In the genomic region with DNA sequence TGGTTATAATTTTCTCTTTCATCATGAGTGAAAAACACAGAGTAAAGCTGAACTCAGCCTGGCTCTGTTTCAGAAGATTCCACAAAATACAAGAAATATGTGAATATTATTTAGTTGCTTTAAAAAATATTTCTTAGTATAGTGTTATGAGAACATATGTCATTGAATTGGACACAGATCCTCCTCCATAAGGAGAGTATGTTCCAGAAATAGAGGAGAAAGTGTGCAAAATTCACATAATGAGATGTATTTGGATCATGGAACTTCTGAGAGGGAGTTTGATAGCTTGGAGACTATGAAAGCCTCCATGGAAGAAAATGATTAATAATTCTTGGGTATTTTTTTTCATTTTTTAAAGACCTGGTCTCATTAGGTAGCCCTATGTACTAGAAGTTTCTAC, we compare ENCODE assay signal across 29 mouse cellular contexts. TPM values are rescaled to one million over a fixed set of nuclear protein-coding genes. Genes with fewer than 3 reads are reported as not detected.
"Had no signal": no experiment of that assay in that cellular context is flagged by ENCODE, and none has a peak within 500 bp of the region (broad histone marks: within the 10 kb centered on the region; RNA-seq: fewer than 3 reads in every experiment).

No protein-coding gene starts in this region.

- H3K27me3 ChIP-seq: heart, embryonic 12.5 days; hindbrain, embryonic 12.5 days; intestine, embryonic 15.5 days; limb, embryonic 12.5 days; liver, embryonic 13.5 days; liver, embryonic 15.5 days had no signal

- H3K27ac ChIP-seq: gastrocnemius, adult 2 months; heart, embryonic 10.5 days; hindbrain, embryonic 10.5 days; hindbrain, embryonic 12.5 days; hindbrain, embryonic 14.5 days; intestine, embryonic 15.5 days; layer of hippocampus, adult 2 months; limb, embryonic 10.5 days; limb, embryonic 12.5 days; liver, embryonic 13.5 days; liver, embryonic 15.5 days had no signal

- H3K4me2 ChIP-seq: heart, embryonic 12.5 days; hindbrain, embryonic 12.5 days; hindbrain, embryonic 14.5 days; intestine, embryonic 15.5 days; limb, embryonic 12.5 days; liver, embryonic 11.5 days; liver, embryonic 13.5 days; liver, embryonic 15.5 days had no signal

- H3K4me3 ChIP-seq: gastrocnemius, adult 2 months; heart, embryonic 10.5 days; heart, embryonic 12.5 days; hindbrain, embryonic 10.5 days; hindbrain, embryonic 12.5 days; intestine, embryonic 15.5 days; layer of hippocampus, adult 2 months; limb, embryonic 10.5 days; limb, embryonic 12.5 days; liver, embryonic 13.5 days; liver, embryonic 15.5 days had no signal

- H3K4me1 ChIP-seq: heart, embryonic 10.5 days; heart, embryonic 12.5 days; hindbrain, embryonic 10.5 days; hindbrain, embryonic 12.5 days; intestine, embryonic 15.5 days; limb, embryonic 10.5 days; limb, embryonic 12.5 days; liver, embryonic 13.5 days; liver, embryonic 15.5 days had no signal

- H3K36me3 ChIP-seq: heart, embryonic 10.5 days; heart, embryonic 12.5 days; hindbrain, embryonic 10.5 days; hindbrain, embryonic 12.5 days; intestine, embryonic 15.5 days; limb, embryonic 10.5 days; limb, embryonic 12.5 days; liver, embryonic 13.5 days; liver, embryonic 15.5 days had no signal

- DNase-seq: gastrocnemius, adult 2 months; gastrocnemius, postnatal 10 days; gastrocnemius, postnatal 25 days; heart, adult 18-20 months; heart, postnatal 10 days; heart, postnatal 4 days; kidney, adult 18-20 months; kidney, adult 8-10 months; kidney, postnatal 10 days; kidney, postnatal 25 days; kidney, postnatal 4 days; liver; liver, embryonic 13.5 days had no signal

- ATAC-seq: hindbrain, embryonic 16.5 days; inflammation-experienced regulatory T-cells, adult 6 months; intestine, embryonic 15.5 days; intestine, postnatal 0 days had no signal

- H3K9ac ChIP-seq: heart, embryonic 12.5 days; hindbrain, embryonic 12.5 days; hindbrain, embryonic 14.5 days; intestine, embryonic 15.5 days; limb, embryonic 12.5 days; liver, embryonic 13.5 days; liver, embryonic 15.5 days had no signal

- H3K9me3 ChIP-seq: heart, embryonic 10.5 days; heart, embryonic 12.5 days; hindbrain, embryonic 10.5 days; hindbrain, embryonic 12.5 days; intestine, embryonic 15.5 days; limb, embryonic 10.5 days; limb, embryonic 12.5 days; liver, embryonic 13.5 days; liver, embryonic 15.5 days had no signal

RNA-seq across cellular contexts. Expression of gene Themis, which starts 13.4 kb away (rescaled TPM):
- polyA plus RNA-seq: heart, embryonic 10.5 days; heart, embryonic 12.5 days; heart, embryonic 14.5 days; hindbrain, embryonic 10.5 days; hindbrain, embryonic 12.5 days; hindbrain, embryonic 14.5 days; hindbrain, embryonic 16.5 days; kidney, embryonic 14.5 days; limb, embryonic 10.5 days; limb, embryonic 12.5 days; liver, embryonic 11.5 days; liver, embryonic 15.5 days had no signal
